In genomic region chr10:70598516-70599125, GRCm38 (mm10) we compare ENCODE assay signal across 9 mouse cellular contexts. TPM values are rescaled to one million over a fixed set of nuclear protein-coding genes. Genes with fewer than 3 reads are reported as not detected.
DNase-seq lines count a peak whose midpoint lies in the region; ATAC-seq lines count a peak whose summit lies in the region.
"Had no signal": no experiment of that assay in that cellular context is flagged by ENCODE, and none has a peak within 500 bp of the region (broad histone marks: within the 10 kb centered on the region; RNA-seq: fewer than 3 reads in every experiment).

No protein-coding gene starts in this region.

- H3K27ac ChIP-seq in limb, embryonic 13.5 days, result no peak overlapping the region
- H3K27ac ChIP-seq in neural tube, embryonic 14.5 days (ENCODE audit: low read depth, low read length), result peak overlapping the region; percentile 97

- WGBS in limb, embryonic 13.5 days, result under 1% methylated on average over 47 of the region's 48 CpGs
- WGBS in neural tube, embryonic 14.5 days, result under 1% methylated on average over 48 of the region's 48 CpGs

- H3K4me1 ChIP-seq in limb, embryonic 13.5 days, result peaks cover 15% of the 10 kb centered on the region
- peaks cover 17% of the 10 kb centered on the region for H3K4me1 ChIP-seq in neural tube, embryonic 14.5 days (ENCODE audit: control insufficient read depth, insufficient read depth, low read length)

- H3K9me3 ChIP-seq in limb, embryonic 13.5 days, result no peaks in the 10 kb centered on the region
- no peaks in the 10 kb centered on the region for H3K9me3 ChIP-seq in neural tube, embryonic 14.5 days (ENCODE audit: control insufficient read depth, low read length)

- no peaks in the 10 kb centered on the region for H3K36me3 ChIP-seq in limb, embryonic 13.5 days
- H3K36me3 ChIP-seq in neural tube, embryonic 14.5 days (ENCODE audit: control insufficient read depth, insufficient read depth, low read length), result no peaks in the 10 kb centered on the region

- H3K4me3 ChIP-seq in limb, embryonic 13.5 days, result peak overlapping the region; percentile 67
- H3K4me3 ChIP-seq in neural tube, embryonic 14.5 days (ENCODE audit: low read depth, low read length), result peak overlapping the region; percentile 85

- peak overlapping the region; percentile 39; the same call in 1 of the 2 replicates for H3K9ac ChIP-seq in limb, embryonic 13.5 days
- peak overlapping the region; percentile 94 for H3K9ac ChIP-seq in neural tube, embryonic 14.5 days (replicated peaks; ENCODE audit: low read depth, low read length)

- H3K4me2 ChIP-seq in limb, embryonic 13.5 days (replicated peaks), result peak overlapping the region; percentile 88
- peak overlapping the region; percentile 86 for H3K4me2 ChIP-seq in neural tube, embryonic 14.5 days (ENCODE audit: low read depth, low read length)

- peak; percentile 56 for ATAC-seq in frontal cortex, adult (ENCODE audit: low TSS enrichment)
- peak; percentile 8 for ATAC-seq in limb, embryonic 13.5 days (ENCODE audit: low FRiP score, low read depth)
- ATAC-seq in neural tube, embryonic 14.5 days (ENCODE audit: low read depth), result peak; percentile 66

- peaks cover 46% of the 10 kb centered on the region for H3K27me3 ChIP-seq in limb, embryonic 13.5 days
- no peaks in the 10 kb centered on the region for H3K27me3 ChIP-seq in neural tube, embryonic 14.5 days (ENCODE audit: control insufficient read depth, insufficient read depth, low read length)
- H3K27me3 ChIP-seq: CH12.LX had no signal

- peak; percentile 22 for DNase-seq in gastrocnemius, postnatal 10 days
- DNase-seq in gastrocnemius, postnatal 25 days, result no peak
- peak; percentile 26 for DNase-seq in adrenal gland, postnatal 36 days
- DNase-seq in kidney, adult 18-20 months, result peak; percentile 69
- peak; percentile 1 to 21 for DNase-seq in urinary bladder, postnatal 36 days (ENCODE audit: low spot score in 2 of 2)

RNA-seq across cellular contexts. Expression of gene Phyhipl, which starts 57.1 kb away (rescaled TPM):
- under 1 TPM; 0.31 to 0.65 TPM for total RNA-seq in gastrocnemius, postnatal 10 days (2021)
- total RNA-seq in gastrocnemius, postnatal 25 days (2021), result under 1 TPM in 1 of 2 experiments, not detected in 1; 0.08 TPM
- 1 to 10 TPM; 1.7 to 3.0 TPM for total RNA-seq in adrenal gland, postnatal 36 days (2021)
- polyA plus RNA-seq in limb, embryonic 13.5 days (2015; fragmentation: Nextera tagmentation; extraction: Ambion mirVana), result 3.7 and 4.2 TPM in 2 replicates
- polyA plus RNA-seq in neural tube, embryonic 14.5 days (2014; fragmentation: Nextera tagmentation; extraction: Ambion mirVana), result 299 and 355 TPM in 2 replicates
- total RNA-seq: CH12.LX had no signal

Comparison
In these comparisons a context has a peak if more than half of its experiments do, and no peak if none do; other contexts are left out.
1. ATAC-seq: peak in every context shown above with its lines; median percentile 66 in neural tube, embryonic 14.5 days; 56 in frontal cortex, adult; 8 in limb, embryonic 13.5 days.